Mouse (Mus musculus) hindbrain, embryonic 11.5 days (tissue): ENCODE results near the gene Cidec. TPM values are rescaled to one million over a fixed set of nuclear protein-coding genes. Genes with fewer than 3 reads are reported as not detected.

Experiments used
- ATAC-seq: fragments of 200-750 bp; cut with Nextera tagmentation; 2 replicates; pipeline ENCODE4 v1.8.0; 2017; ENCODE audit warnings: mild to moderate bottlenecking, moderate TSS enrichment, moderate library complexity; ENCODE audit not compliant: low FRiP score
- DNase-seq: peaks from one replicate; pipeline ENCODE4 v3.0.0-alpha.2; 2015; ENCODE audit warnings: low spot score
- H3K27ac ChIP-seq: fragments of 300-500 bp; sonication (generic); 2 replicates; pipeline ENCODE4 v1.5.1; 2014; ENCODE audit warnings: mild to moderate bottlenecking, low read depth, low read length
- H3K27me3 ChIP-seq: fragments of 300-500 bp; sonication (generic); 2 replicates; pipeline ENCODE4 v1.6.1; 2014; ENCODE audit warnings: mild to moderate bottlenecking, low read length, moderate library complexity, mixed read lengths; ENCODE audit not compliant: control insufficient read depth, insufficient read depth
- H3K36me3 ChIP-seq: fragments of 300-500 bp; sonication (generic); 2 replicates; pipeline ENCODE4 v1.6.1; 2014; ENCODE audit warnings: mild to moderate bottlenecking, low read length, moderate library complexity, mixed read lengths; ENCODE audit not compliant: control insufficient read depth, insufficient read depth
- H3K4me1 ChIP-seq: fragments of 300-500 bp; sonication (generic); replicated peaks from 2 replicates; pipeline ENCODE4 v1.6.1; 2014; ENCODE audit warnings: low read length, mixed read lengths; ENCODE audit not compliant: control insufficient read depth, insufficient read depth
- H3K4me2 ChIP-seq: fragments of 300-500 bp; sonication (generic); replicated peaks from 2 replicates; pipeline ENCODE4 v1.6.1; 2014; ENCODE audit warnings: mild to moderate bottlenecking, low read depth, low read length
- H3K4me3 ChIP-seq: fragments of 300-500 bp; sonication (generic); 2 replicates; pipeline ENCODE4 v1.5.1; 2014; ENCODE audit warnings: low read depth, low read length
- H3K9ac ChIP-seq: fragments of 300-500 bp; sonication (generic); 2 replicates; pipeline ENCODE4 v1.6.1; 2014; ENCODE audit warnings: low read depth, low read length
- H3K9me3 ChIP-seq: fragments of 300-500 bp; sonication (generic); 2 replicates; pipeline ENCODE4 v1.6.1; 2016; ENCODE audit warnings: low read length; ENCODE audit not compliant: control insufficient read depth
- WGBS: fragments of 180-500 bp; shearing (Covaris S2); extraction: QIAGEN DNeasy Blood & Tissue Kit; methylation state at CpG from one replicate; pipeline ENCODE4 v1.1.7; 2014; 5-methylcytosine and 5-hydroxymethylcytosine counted together
- polyA plus RNA-seq: library from polyadenylated mRNA; unstranded; fragments of >200 nt; fragmentation: Nextera tagmentation; extraction: Ambion mirVana; gene quantifications from 2 replicates; pipeline ENCODE4 v1.2.1, GENCODE M21; 2014

Gene Cidec
- polyA plus RNA-seq, 1 experiment from 2014 or later: not detected

GRCm38 (mm10) chr6:113406683-113407082 is 28.9 kb downstream of the Cidec start:
- no peaks in the 10 kb centered on the region for H3K4me1 ChIP-seq
- H3K4me2 ChIP-seq: no peak overlapping the region
- 0 out of 2 replicates have a peak, but pooled peaks cover 4% of the 10 kb centered on the region for H3K36me3 ChIP-seq
- no peak overlapping the region for H3K27ac ChIP-seq
- H3K27me3 ChIP-seq: no peaks in the 10 kb centered on the region
- 76% methylated on average over 9 of the region's 9 CpGs for WGBS
- peak; percentile 19 for DNase-seq
- no peak overlapping the region for H3K9ac ChIP-seq
- no peak overlapping the region for H3K4me3 ChIP-seq
- H3K9me3 ChIP-seq: no peaks in the 10 kb centered on the region
- no peak for ATAC-seq

GRCm38 (mm10) chr6:113405483-113405882 is 30.1 kb downstream of the Cidec start:
- ATAC-seq: no peak
- H3K27ac ChIP-seq: no peak overlapping the region
- no peaks in the 10 kb centered on the region for H3K9me3 ChIP-seq
- WGBS: 89% methylated on average over 6 of the region's 6 CpGs
- H3K9ac ChIP-seq: no peak overlapping the region
- H3K36me3 ChIP-seq: 0 out of 2 replicates have a peak, but pooled peaks cover 4% of the 10 kb centered on the region
- H3K4me2 ChIP-seq: no peak overlapping the region
- H3K4me3 ChIP-seq: no peak overlapping the region
- H3K27me3 ChIP-seq: no peaks in the 10 kb centered on the region
- no peak for DNase-seq
- H3K4me1 ChIP-seq: no peaks in the 10 kb centered on the region

- DNase-seq: no peak
- Histone ChIP-seq H3K36me3 (0 out of 2 replicates have a peak, but pooled peaks cover 4% of the 10 kb centered on the region), H3K27me3 (no peaks in the 10 kb centered on the region), H3K4me1 (no peaks in the 10 kb centered on the region), H3K4me3 (no peak overlapping the region), H3K27ac (no peak overlapping the region), H3K4me2 (no peak overlapping the region), H3K9ac (no peak overlapping the region), H3K9me3 (no peaks in the 10 kb centered on the region)
- WGBS: 77% methylated on average over 12 of the region's 12 CpGs
- ATAC-seq: no peak
Observed at GRCm38 (mm10) chr6:113404649-113405448, 30.7 kb downstream of the Cidec start.

GRCm38 (mm10) chr6:113402094-113402493 is 33.5 kb downstream of the Cidec start:
- no peak overlapping the region for H3K9ac ChIP-seq
- no peak overlapping the region for H3K4me3 ChIP-seq
- no peak overlapping the region for H3K4me2 ChIP-seq
- no peak for ATAC-seq
- 0 out of 2 replicates have a peak, but pooled peaks cover 2% of the 10 kb centered on the region for H3K36me3 ChIP-seq
- no peaks in the 10 kb centered on the region for H3K4me1 ChIP-seq
- WGBS: 89% methylated on average over 13 of the region's 13 CpGs
- H3K27me3 ChIP-seq: no peaks in the 10 kb centered on the region
- no peak for DNase-seq
- H3K27ac ChIP-seq: no peak overlapping the region
- no peaks in the 10 kb centered on the region for H3K9me3 ChIP-seq

GRCm38 (mm10) chr6:113396270-113397030 is 39.1 kb downstream of the Cidec start:
- no peak for DNase-seq
- Histone ChIP-seq H3K4me1 (no peaks in the 10 kb centered on the region), H3K4me3 (no peak overlapping the region), H3K9ac (no peak overlapping the region), H3K27me3 (no peaks in the 10 kb centered on the region), H3K4me2 (no peak overlapping the region), H3K27ac (no peak overlapping the region), H3K9me3 (no peaks in the 10 kb centered on the region), H3K36me3 (no peaks in the 10 kb centered on the region)
- ATAC-seq: no peak
- WGBS: 89% methylated on average over 10 of the region's 10 CpGs

- Histone ChIP-seq H3K4me3 (no peak overlapping the region), H3K27ac (no peak overlapping the region), H3K4me2 (no peak overlapping the region), H3K4me1 (no peaks in the 10 kb centered on the region), H3K27me3 (no peaks in the 10 kb centered on the region), H3K9ac (no peak overlapping the region), H3K9me3 (no peaks in the 10 kb centered on the region), H3K36me3 (no peaks in the 10 kb centered on the region)
- no peak for DNase-seq
- WGBS: 91% methylated on average over 6 of the region's 6 CpGs
- ATAC-seq: no peak
Observed at GRCm38 (mm10) chr6:113395501-113395900, 40.1 kb downstream of the Cidec start.

- WGBS: 94% methylated on average over 11 of the region's 11 CpGs
- H3K4me2 ChIP-seq: no peak overlapping the region
Observed at GRCm38 (mm10) chr6:113394811-113395210, 40.7 kb downstream of the Cidec start.

GRCm38 (mm10) chr6:113393951-113394350 is 41.6 kb downstream of the Cidec start:
- H3K27ac ChIP-seq: no peak overlapping the region
- DNase-seq: no peak
- no peaks in the 10 kb centered on the region for H3K9me3 ChIP-seq
- H3K9ac ChIP-seq: no peak overlapping the region
- H3K27me3 ChIP-seq: no peaks in the 10 kb centered on the region
- ATAC-seq: no peak
- peaks cover 8% of the 10 kb centered on the region for H3K36me3 ChIP-seq
- whole genome bisulfite sequencing: 90% methylated on average over 6 of the region's 6 CpGs
- H3K4me3 ChIP-seq: no peak overlapping the region
- no peak overlapping the region for H3K4me2 ChIP-seq
- no peaks in the 10 kb centered on the region for H3K4me1 ChIP-seq

More at GRCm38 (mm10) chr6:113394811-113395210, 40.7 kb downstream of the Cidec start:
- no peaks in the 10 kb centered on the region for H3K27me3 ChIP-seq
- ATAC-seq: no peak
- H3K9ac ChIP-seq: no peak overlapping the region
- no peak overlapping the region for H3K4me3 ChIP-seq
- H3K27ac ChIP-seq: no peak overlapping the region
- no peaks in the 10 kb centered on the region for H3K4me1 ChIP-seq
- no peaks in the 10 kb centered on the region for H3K9me3 ChIP-seq
- no peak for DNase-seq
- H3K36me3 ChIP-seq: 0 out of 2 replicates have a peak, but pooled peaks cover 3% of the 10 kb centered on the region
